Mouse (Mus musculus) heart, embryonic 14.5 days (tissue): ENCODE data around the gene Gm21708. TPM values are rescaled to one million over a fixed set of nuclear protein-coding genes. Genes with fewer than 3 reads are reported as not detected.
"Not testable (repeated sequence)": the region's sequence is repeated elsewhere in the genome, so short reads cannot be mapped to it uniquely, and the experiment has no call there.

Experiments used
- ATAC-seq: fragments of 200-750 bp; cut with Nextera tagmentation; 2 replicates; pipeline ENCODE4 v1.8.0; 2017; ENCODE audit warnings: low read depth, moderate TSS enrichment; ENCODE audit not compliant: insufficient number of reproducible peaks, insufficient read depth, low FRiP score
- H3K27ac ChIP-seq, 2 experiments: fragments of 200-500 bp in 1 of 2; fragments of 300-500 bp in 1 of 2; sonication (generic) in 1 of 2; replicated peaks in 1 of 2; 2 replicates each; pipeline ENCODE4 v1.5.1; 2012 to 2014; ENCODE audit warnings: low read depth in 2 of 2, low read length in 2 of 2, control low read depth in 1 of 2, mild to moderate bottlenecking in 1 of 2, mixed read lengths in 1 of 2; ENCODE audit not compliant: control insufficient read depth in 1 of 2, insufficient read depth in 1 of 2
- H3K27me3 ChIP-seq: fragments of 300-500 bp; sonication (generic); 2 replicates; pipeline ENCODE4 v1.6.1; 2014; ENCODE audit warnings: mild to moderate bottlenecking, low read length, control low read depth; ENCODE audit not compliant: control insufficient read depth, insufficient read depth
- H3K36me3 ChIP-seq: fragments of 300-500 bp; sonication (generic); 2 replicates; pipeline ENCODE4 v1.6.1; 2014; ENCODE audit warnings: mild to moderate bottlenecking, control low read depth, low read length, mixed read lengths; ENCODE audit not compliant: control insufficient read depth, insufficient read depth
- H3K4me1 ChIP-seq, 2 experiments: fragments of 200-500 bp in 1 of 2; fragments of 300-500 bp in 1 of 2; sonication (generic) in 1 of 2; 2 replicates each; pipeline ENCODE4 v1.6.1; 2012 to 2014; ENCODE audit warnings: low read length in 2 of 2, control low read depth in 1 of 2, mixed read lengths in 1 of 2; ENCODE audit not compliant: control insufficient read depth in 2 of 2, insufficient read depth in 2 of 2
- H3K4me2 ChIP-seq: fragments of 300-500 bp; sonication (generic); 2 replicates; pipeline ENCODE4 v1.6.1; 2014; ENCODE audit warnings: mild to moderate bottlenecking, low read length
- H3K4me3 ChIP-seq, 2 experiments: fragments of 200-500 bp in 1 of 2; fragments of 300-500 bp in 1 of 2; sonication (generic) in 1 of 2; 2 replicates each; pipeline ENCODE4 v1.5.1; 2012 to 2014; ENCODE audit warnings: low read length in 2 of 2, mild to moderate bottlenecking in 2 of 2, control low read depth in 1 of 2, low read depth in 1 of 2, moderate library complexity in 1 of 2; ENCODE audit not compliant: control insufficient read depth in 1 of 2, insufficient read depth in 1 of 2
- H3K9ac ChIP-seq: fragments of 300-500 bp; sonication (generic); 2 replicates; pipeline ENCODE4 v1.6.1; 2014; ENCODE audit warnings: mild to moderate bottlenecking, low read length
- H3K9me3 ChIP-seq: fragments of 300-500 bp; sonication (generic); 2 replicates; pipeline ENCODE4 v1.6.1; 2016; ENCODE audit warnings: low read length, control low read depth; ENCODE audit not compliant: control insufficient read depth
- WGBS: fragments of 180-500 bp; shearing (Covaris S2); extraction: QIAGEN DNeasy Blood & Tissue Kit; methylation state at CpG from one replicate; pipeline ENCODE4 v1.1.7; 2014; 5-methylcytosine and 5-hydroxymethylcytosine counted together
- polyA plus RNA-seq: library from polyadenylated mRNA; unstranded; fragments of >200 nt; fragmentation: Nextera tagmentation; extraction: Ambion mirVana; gene quantifications from 2 replicates; pipeline ENCODE4 v1.2.1, GENCODE M21; 2014

The Gm21708 gene
- polyA plus RNA-seq: not detected in 2 replicates

DNA sequence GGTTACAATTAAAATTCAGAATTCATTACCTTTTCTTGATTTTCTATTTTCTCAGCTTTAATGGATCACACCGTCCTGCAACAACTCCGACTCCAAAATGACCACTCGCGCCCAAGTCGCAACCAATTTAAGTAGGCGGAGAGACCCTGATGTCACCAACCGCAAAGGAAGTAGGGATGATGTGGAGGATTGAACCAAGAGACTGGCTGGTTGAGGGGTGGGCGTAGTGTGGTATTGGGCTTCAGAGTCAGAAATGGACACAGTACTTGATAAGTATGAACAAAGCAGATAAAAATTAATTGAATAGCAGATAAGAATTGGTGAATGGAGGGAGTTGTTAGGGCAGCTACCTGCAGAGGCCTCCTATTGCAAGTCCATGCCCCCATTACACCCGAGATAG lies at the start of gene Gm21708, which contains the start of gene Gm21704:
Gene Gm21708 (minus strand): TSS at position 101 of the 400 bp plus-strand sequence.
Gene Gm21704 (minus strand): TSS at position 101 of the 400 bp plus-strand sequence.
- H3K9me3 ChIP-seq, H3K27me3 ChIP-seq, H3K4me1 ChIP-seq, ATAC-seq, H3K4me3 ChIP-seq, H3K4me2 ChIP-seq, H3K9ac ChIP-seq, H3K36me3 ChIP-seq, H3K27ac ChIP-seq: not testable (repeated sequence)
- WGBS: no CpG with 5 or more reads among the region's 9 CpGs

Other genes starting within 250 kb of the Gm21708 start
- not detected in 2 replicates for gene Gm21677, start 103.7 kb downstream of the Gm21708 start, polyA plus RNA-seq
- not detected in 2 replicates for gene Gm21693, start 64.8 kb downstream of the Gm21708 start, polyA plus RNA-seq
- not detected in 2 replicates for gene Gm21704, start within 50 bp of the Gm21708 start, polyA plus RNA-seq